Mouse (Mus musculus): ENCODE data around the gene Foxn2.
"Not testable (repeated sequence)": the region's sequence is repeated elsewhere in the genome, so short reads cannot be mapped to it uniquely, and the experiment has no call there.

Foxn2 gene

GRCm38 (mm10) chr17:88440285-88441000 lies at the start of gene Foxn2:
TSS of gene Foxn2 (plus strand) at chr17:88440711.
- peak; percentile 88 for DNase-seq (ENCODE audit: low read depth, low spot score)

GRCm38 (mm10) chr17:88397501-88397900 lies 43.0 kb upstream of the Foxn2 start:
- no peak for DNase-seq (ENCODE audit: low read depth, low spot score)

- no peak for DNase-seq (ENCODE audit: low read depth, low spot score)
These were observed 42.4 kb upstream of the Foxn2 start for GRCm38 (mm10) chr17:88398090-88398489.

- no peak for DNase-seq (ENCODE audit: low read depth, low spot score)
These were observed 41.7 kb upstream of the Foxn2 start for GRCm38 (mm10) chr17:88398854-88399253.

GRCm38 (mm10) chr17:88400122-88400521 lies 40.4 kb upstream of the Foxn2 start:
- DNase-seq (ENCODE audit: low read depth, low spot score), result no peak

GRCm38 (mm10) chr17:88400702-88401475 lies 39.6 kb upstream of the Foxn2 start:
- no peak for DNase-seq (ENCODE audit: low read depth, low spot score)

GRCm38 (mm10) chr17:88403269-88403668 lies 37.2 kb upstream of the Foxn2 start:
- DNase-seq (ENCODE audit: low read depth, low spot score), result peak; percentile 22

GRCm38 (mm10) chr17:88404471-88404870 lies 36.0 kb upstream of the Foxn2 start:
- DNase-seq (ENCODE audit: low read depth, low spot score), result no peak

- DNase-seq (ENCODE audit: low read depth, low spot score), result no peak
These were observed 35.4 kb upstream of the Foxn2 start for GRCm38 (mm10) chr17:88405076-88405475.

GRCm38 (mm10) chr17:88409706-88410105 lies 30.8 kb upstream of the Foxn2 start:
- DNase-seq (ENCODE audit: low read depth, low spot score), result no peak

- no peak for DNase-seq (ENCODE audit: low read depth, low spot score)
These were observed 27.2 kb upstream of the Foxn2 start for GRCm38 (mm10) chr17:88413155-88413836.

GRCm38 (mm10) chr17:88420426-88420825 lies 20.1 kb upstream of the Foxn2 start:
- DNase-seq (ENCODE audit: low read depth, low spot score), result no peak

- no peak for DNase-seq (ENCODE audit: low read depth, low spot score)
These were observed 19.3 kb upstream of the Foxn2 start for GRCm38 (mm10) chr17:88421246-88421645.

GRCm38 (mm10) chr17:88430719-88431118 lies 9.8 kb upstream of the Foxn2 start:
- no peak for DNase-seq (ENCODE audit: low read depth, low spot score)

- DNase-seq (ENCODE audit: low read depth, low spot score), result no peak
These were observed 9.0 kb upstream of the Foxn2 start for GRCm38 (mm10) chr17:88431486-88431885.

- no peak for DNase-seq (ENCODE audit: low read depth, low spot score)
These were observed 8.5 kb upstream of the Foxn2 start for GRCm38 (mm10) chr17:88431987-88432386.

GRCm38 (mm10) chr17:88435322-88435721 lies 5.2 kb upstream of the Foxn2 start:
- no peak for DNase-seq (ENCODE audit: low read depth, low spot score)

- DNase-seq (ENCODE audit: low read depth, low spot score), result no peak
These were observed 4.2 kb upstream of the Foxn2 start for GRCm38 (mm10) chr17:88436284-88436683.

- not testable (repeated sequence) for DNase-seq (ENCODE audit: low read depth, low spot score)
These were observed 3.8 kb upstream of the Foxn2 start for GRCm38 (mm10) chr17:88436749-88437148.

GRCm38 (mm10) chr17:88437391-88437790 lies 3.1 kb upstream of the Foxn2 start:
- DNase-seq (ENCODE audit: low read depth, low spot score), result no peak

GRCm38 (mm10) chr17:88439536-88440050 lies 918 bp upstream of the Foxn2 start:
- no peak for DNase-seq (ENCODE audit: low read depth, low spot score)

- DNase-seq (ENCODE audit: low read depth, low spot score), result peak; percentile 36
These were observed 505 bp downstream of the Foxn2 start for GRCm38 (mm10) chr17:88441001-88441431.

All from 3T3-L1 (cell line).